Mouse (Mus musculus) spleen, adult 2 months (tissue): ENCODE data around the gene Txndc16.

ENCODE experiments used
- CTCF ChIP-seq: fragments of 200-500 bp; IDR thresholded peaks from 2 replicates; pipeline ENCODE4 v1.5.1; 2011; ENCODE audit warnings: mild to moderate bottlenecking, inconsistent platforms; ENCODE audit not compliant: insufficient read depth, insufficient read length, insufficient replicate concordance; ENCODE audit errors: extremely low read depth
- POLR2A ChIP-seq: fragments of 200-500 bp; IDR thresholded peaks from 2 replicates; pipeline ENCODE4 v1.6.1; 2011; ENCODE audit warnings: low read depth, low read length, inconsistent platforms

- TF ChIP-seq CTCF (no peak), POLR2A (no peak)
Observed at GRCm38 (mm10) chr14:45179186-45179585, 40.9 kb downstream of the Txndc16 start.
